Mouse (Mus musculus): Measurements from ENCODE around the gene Phyhd1. TPM values are rescaled to one million over a fixed set of nuclear protein-coding genes. Genes with fewer than 3 reads are reported as not detected.

Phyhd1 gene
- total RNA-seq (2015; ENCODE audit: low replicate concordance) (2.7 TPM in 1 of 2 replicates, not detected in the other), total RNA-seq (2017; ENCODE audit: low replicate concordance) (1.3 and 5.6 TPM in 2 replicates)

GRCm38 (mm10) chr2:30265767-30266253 is at the start of gene Phyhd1:
TSS of gene Phyhd1 (plus strand) at chr2:30266203.
- ATAC-seq (replicated peaks; ENCODE audit: low FRiP score, poor library complexity, severe bottlenecking), result no peak

DNA sequence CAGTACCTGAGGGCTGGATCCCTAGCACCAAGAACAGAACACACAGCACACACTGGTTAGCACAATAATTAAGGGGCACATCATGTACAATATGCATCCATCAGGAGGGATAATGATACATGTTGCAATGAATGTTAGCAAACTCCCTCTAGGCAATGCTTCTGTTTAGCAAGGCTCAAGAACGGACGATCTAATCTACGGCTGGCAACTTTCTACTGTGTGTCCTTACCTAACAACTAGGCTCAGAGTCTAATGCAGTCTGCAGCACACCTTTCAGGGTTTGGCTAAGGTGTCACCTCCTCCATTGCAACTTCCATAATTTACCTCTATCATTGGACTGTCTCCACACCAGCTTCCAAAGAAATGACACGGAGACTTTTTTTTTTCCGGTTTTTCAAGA is 49.7 kb upstream of the Phyhd1 start:
- no peak for ATAC-seq (replicated peaks; ENCODE audit: low FRiP score, poor library complexity, severe bottlenecking)

DNA sequence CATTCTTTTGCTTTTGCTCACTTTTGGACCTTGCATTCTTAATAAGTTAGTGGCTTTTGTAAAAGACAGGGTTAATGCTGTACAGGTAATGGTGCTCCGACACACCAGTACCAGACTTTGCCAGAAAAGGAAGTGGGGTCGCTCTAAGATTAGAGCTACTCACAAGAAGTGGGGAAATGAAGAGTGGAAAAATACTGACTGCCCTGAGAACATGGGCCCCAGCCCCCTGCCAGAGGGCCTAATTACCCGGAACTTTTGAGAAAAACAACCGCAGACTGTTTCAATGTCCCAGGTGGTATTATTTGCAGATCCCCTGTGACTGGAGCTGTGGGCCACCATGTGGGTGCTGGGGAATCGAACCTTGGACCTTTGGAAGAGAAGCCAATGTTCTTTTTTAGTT is 30.4 kb upstream of the Phyhd1 start:
- no peak for ATAC-seq (replicated peaks; ENCODE audit: low FRiP score, poor library complexity, severe bottlenecking)

- no peak for ATAC-seq (replicated peaks; ENCODE audit: low FRiP score, poor library complexity, severe bottlenecking)
Measured at GRCm38 (mm10) chr2:30236426-30237198, 29.4 kb upstream of the Phyhd1 start.

DNA sequence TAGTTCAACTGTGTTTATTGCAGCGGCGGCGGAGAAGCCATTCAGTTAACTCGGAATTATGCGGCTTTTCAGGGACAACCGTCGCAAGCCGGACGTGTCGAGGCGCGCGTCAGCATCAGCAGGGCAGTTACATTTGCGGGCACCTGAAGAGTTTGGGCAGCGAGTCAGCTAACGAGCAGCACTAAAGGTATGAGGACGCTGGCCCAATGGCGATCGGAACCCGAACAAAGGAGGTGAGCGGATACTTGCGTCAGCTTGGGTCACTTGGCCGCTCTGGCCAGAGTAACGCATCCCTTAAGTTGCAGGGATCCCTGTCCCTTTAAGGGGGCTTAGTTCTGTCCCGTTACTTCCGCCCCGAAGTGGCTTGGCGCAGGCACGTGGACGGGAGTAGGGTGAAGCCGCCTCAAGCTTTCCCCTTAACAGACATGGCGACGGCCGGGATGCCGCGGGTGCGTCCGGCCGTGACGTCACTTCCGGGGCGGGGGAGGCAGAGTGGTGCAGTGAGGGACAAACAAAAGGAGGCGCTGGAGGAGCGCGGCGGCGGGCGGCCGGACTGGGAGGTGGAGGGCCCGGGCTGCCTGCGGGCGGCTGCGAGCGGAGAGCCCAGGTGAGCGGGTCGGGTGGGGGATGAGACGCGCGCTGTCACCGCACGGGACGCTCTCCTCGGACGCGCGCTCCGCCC is 28.7 kb upstream of the Phyhd1 start, which contains the start of gene Lrrc8a:
Lrrc8a (plus strand) TSS at position 517 of the 682 bp plus-strand sequence.
- peak; percentile 87 for ATAC-seq (replicated peaks; ENCODE audit: low FRiP score, poor library complexity, severe bottlenecking)

DNA sequence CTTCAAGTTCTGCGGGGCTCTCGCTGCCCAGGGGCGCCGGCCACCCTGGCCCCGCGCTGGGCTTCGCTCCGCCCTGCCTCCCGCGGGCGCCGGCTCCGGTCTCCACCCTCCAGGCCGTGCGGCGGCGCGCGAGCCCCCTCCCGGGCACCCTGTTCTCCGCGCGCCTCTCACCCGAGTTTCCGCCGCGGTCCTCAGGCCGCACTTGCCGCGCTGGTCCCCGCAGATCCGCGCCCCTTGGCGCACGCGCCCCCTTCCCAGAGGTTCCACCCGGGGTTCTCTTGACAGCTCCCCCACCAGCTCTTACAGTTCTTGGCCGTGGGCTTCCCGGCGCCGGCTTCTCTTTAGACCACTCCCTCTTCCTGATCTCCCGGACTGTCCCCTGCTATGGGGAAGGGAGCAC is 28.1 kb upstream of the Phyhd1 start:
- no peak; the same call in 1 of the 2 replicates for ATAC-seq (replicated peaks; ENCODE audit: low FRiP score, poor library complexity, severe bottlenecking)

DNA sequence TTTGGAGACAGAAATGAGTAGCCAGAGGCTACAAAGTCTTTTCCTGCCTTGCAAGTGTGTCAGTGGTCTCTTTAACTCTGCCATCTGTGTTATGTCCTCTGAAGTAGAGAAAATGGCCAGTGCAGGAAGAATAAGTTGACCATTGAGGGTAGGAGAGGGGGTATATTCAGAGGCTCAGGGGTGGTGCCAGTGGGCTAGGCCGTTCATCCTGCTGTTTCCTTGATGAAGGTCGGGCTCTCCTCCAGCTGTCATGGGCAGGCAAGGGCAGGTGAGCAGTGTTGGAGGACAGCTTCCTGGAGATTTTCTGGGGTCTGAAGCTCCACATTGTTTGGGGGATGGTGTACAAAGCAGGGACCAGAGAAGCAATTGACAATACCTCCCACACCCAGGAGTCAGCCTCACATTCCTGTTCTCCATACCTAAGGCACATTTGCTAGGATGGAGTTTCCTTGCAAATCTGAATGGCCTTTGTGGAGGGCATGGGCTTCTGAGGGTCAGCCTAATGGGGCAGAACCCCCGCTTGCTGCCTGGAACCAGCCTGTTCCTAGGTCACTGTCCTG is 27.0 kb upstream of the Phyhd1 start:
- ATAC-seq (replicated peaks; ENCODE audit: low FRiP score, poor library complexity, severe bottlenecking), result no peak

DNA sequence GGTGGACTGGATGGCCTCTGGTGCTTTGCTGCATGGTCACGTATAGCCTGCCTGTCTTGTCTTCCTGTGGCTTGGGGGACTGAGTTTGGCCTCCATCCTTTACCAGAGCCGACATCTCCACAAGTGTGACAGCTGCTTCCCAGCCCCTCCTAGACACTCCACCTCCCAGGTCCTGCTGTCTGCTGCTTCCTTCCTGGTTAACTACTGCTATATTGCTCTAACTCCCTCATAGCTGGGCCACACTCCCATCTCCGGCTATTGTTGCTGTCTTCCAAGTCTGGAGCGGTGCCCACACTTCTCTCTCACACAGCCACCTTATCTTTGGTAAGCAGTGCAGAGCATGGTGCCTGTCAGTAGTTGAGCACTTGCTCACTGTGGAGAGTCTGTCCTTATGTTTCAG is 26.2 kb upstream of the Phyhd1 start:
- ATAC-seq (replicated peaks; ENCODE audit: low FRiP score, poor library complexity, severe bottlenecking), result peak; percentile 60

- ATAC-seq (replicated peaks; ENCODE audit: low FRiP score, poor library complexity, severe bottlenecking), result no peak
Measured at GRCm38 (mm10) chr2:30240267-30240666, 25.7 kb upstream of the Phyhd1 start, which contains the start of gene Gm28035. TSS of gene Gm28035 (plus strand) at chr2:30240567.

- no peak for ATAC-seq (replicated peaks; ENCODE audit: low FRiP score, poor library complexity, severe bottlenecking)
Measured at GRCm38 (mm10) chr2:30242509-30242908, 23.5 kb upstream of the Phyhd1 start.

DNA sequence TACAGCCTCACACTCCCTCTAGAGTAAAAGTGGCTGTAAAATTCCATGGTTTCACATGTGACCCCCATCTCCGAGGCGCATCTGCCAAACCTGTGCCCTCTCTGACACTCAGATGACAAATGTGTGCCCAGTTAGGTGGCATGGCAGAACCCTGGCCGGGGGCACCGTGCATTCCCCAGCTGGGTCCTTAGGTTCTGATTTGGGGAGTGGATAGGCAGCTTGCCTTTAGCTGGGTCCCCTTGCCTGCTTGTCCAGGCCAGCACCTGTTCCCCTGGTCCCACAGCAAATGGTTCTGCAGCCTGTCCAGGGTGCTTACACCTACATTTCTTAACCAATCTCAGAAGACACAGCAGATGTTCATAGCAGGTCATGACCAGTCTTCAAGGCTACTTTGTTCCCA is 22.6 kb upstream of the Phyhd1 start:
- no peak for ATAC-seq (replicated peaks; ENCODE audit: low FRiP score, poor library complexity, severe bottlenecking)

DNA sequence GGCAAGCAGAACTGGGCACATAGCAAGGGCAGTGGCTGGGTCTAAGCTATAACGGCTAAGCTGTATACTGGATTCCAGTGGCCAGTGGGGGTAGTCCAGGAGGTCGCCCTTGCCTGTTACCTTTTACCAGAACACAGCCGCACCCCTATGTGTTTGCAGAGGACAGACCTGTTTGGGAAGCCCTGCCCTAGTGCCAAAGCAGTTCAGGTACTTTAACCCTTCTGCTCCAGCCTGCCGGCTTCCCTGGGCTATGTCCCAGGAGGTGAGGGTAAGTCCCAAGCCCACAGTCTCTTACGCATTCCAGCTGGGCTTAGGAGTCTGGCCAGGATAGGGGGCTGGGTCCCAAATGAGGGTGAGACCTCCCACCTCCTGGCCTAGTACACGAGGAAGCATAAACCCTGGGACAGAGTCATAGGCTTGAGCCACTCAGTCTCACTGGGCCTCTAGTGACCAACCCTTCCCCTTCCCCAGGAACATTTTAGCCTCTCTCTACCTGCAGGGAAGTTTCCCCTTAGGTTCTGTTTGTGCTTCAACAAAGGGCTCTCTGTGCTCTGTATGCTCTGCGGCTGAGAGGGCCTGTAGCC is 21.3 kb upstream of the Phyhd1 start:
- no peak for ATAC-seq (replicated peaks; ENCODE audit: low FRiP score, poor library complexity, severe bottlenecking)

DNA sequence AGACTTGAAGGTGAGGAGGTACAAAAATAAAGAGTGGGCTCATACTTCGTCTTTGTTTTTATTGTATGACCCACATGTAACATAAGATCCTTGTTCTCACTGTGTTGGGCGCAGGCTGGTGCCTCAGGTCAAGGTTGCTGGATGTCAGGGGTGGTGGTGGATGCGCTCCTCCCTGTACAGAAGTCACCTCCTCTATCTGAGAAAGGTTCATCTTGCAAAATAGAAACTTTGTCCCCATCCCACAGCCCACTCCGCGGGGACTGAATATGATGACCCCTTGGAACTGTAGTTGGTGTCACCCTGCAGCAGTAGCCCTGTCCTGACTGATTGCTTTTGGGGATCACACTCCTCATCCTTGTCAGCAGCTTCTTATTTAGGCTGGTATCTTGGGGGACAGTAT is 19.0 kb upstream of the Phyhd1 start:
- ATAC-seq (replicated peaks; ENCODE audit: low FRiP score, poor library complexity, severe bottlenecking), result no peak

GRCm38 (mm10) chr2:30247681-30248080 is 18.3 kb upstream of the Phyhd1 start:
- ATAC-seq (replicated peaks; ENCODE audit: low FRiP score, poor library complexity, severe bottlenecking), result no peak

DNA sequence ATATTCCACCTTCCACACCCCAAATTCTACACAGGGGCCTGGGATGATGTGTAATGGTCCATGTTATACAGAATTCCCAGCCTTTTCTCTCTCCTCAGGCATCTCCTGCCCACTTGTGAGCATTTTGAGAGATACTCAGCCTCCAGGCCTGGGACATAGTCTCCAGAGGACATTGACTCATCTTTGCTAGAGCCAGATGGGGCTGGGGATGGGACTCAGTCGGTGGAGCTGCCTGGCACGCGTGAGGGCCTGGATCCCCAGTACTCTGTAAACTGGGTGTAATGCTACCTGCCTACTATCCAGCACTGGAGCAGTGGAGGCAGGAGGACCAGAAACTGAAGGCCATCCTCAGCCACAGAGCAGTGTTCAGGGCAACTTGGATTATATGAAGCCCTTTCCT is 16.8 kb upstream of the Phyhd1 start:
- no peak for ATAC-seq (replicated peaks; ENCODE audit: low FRiP score, poor library complexity, severe bottlenecking)

GRCm38 (mm10) chr2:30250166-30251128 is 15.6 kb upstream of the Phyhd1 start:
- no peak for ATAC-seq (replicated peaks; ENCODE audit: low FRiP score, poor library complexity, severe bottlenecking)

DNA sequence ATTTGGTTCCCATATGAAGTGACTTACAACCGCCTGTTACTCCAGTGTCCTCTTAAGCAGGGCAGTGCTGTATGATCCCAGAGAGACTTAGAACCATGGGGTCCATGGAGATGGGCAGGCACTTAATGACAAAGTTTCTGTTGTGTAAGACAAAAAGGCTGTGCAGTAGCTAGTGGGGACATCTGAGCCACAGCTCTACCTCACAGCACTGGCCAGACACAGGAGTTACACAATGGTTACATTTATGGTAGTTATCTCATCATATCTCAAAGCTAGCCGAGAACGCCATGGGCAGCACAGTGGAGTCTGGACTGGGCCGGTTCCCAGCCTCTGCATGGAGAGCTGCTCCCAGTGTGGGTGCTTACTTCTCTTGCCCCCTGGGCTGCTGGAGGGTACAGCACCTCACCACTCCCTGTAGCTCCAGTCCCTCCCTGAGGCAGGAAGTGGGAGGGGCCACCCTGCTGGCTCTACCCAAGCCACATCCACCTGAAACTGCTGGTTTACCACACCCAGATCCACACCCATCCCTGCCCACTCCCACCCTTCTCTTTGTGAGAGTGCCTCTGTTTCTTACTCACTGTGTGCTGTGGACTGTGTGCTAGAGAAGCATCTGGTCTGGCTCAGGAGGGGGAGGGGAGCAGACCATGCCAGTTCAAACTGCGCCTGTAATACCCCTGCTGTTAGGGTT is 14.4 kb upstream of the Phyhd1 start:
- ATAC-seq (replicated peaks; ENCODE audit: low FRiP score, poor library complexity, severe bottlenecking), result peak; percentile 35

DNA sequence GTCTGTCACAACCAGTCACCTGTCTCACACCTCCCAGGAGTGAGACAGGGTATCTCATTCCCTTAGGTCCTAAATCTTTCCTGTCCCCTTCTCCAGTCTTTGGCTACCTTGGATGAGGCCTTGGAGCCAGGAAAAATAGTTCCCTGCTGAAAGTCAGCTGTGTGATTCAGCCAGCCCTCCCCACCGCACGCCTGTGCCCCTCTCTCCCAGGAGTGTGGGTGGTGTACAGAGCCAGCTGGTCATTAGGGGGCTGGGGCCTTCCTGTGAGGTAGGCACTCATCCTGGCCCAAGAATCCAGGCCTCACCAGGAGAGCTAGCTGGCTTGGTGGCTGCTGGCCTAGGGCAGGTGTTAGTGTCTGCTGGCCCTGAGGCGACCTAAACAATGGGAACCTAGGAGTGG is 13.5 kb upstream of the Phyhd1 start:
- no peak for ATAC-seq (replicated peaks; ENCODE audit: low FRiP score, poor library complexity, severe bottlenecking)

DNA sequence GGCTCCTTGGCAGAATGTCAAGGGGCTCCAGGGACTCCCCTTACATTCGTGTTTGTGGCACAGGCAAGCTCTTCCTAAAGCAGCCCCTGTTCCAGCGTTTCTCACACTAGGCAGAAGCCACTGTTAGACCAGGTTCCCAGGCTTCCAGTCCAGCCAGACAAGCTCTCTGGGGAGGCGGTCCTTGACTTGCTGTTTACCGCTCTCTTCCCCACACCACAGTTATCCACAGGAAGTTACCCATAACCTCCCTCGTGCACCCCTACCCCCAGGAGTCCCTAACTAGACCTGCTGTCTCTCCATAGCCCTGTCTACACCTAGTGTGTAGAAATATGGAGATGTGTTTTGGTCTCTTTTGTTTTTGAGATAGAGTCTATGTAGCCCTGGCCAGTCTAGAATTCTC is 12.2 kb upstream of the Phyhd1 start:
- no peak for ATAC-seq (replicated peaks; ENCODE audit: low FRiP score, poor library complexity, severe bottlenecking)

All from erythroblast, adult 5-6 weeks (primary cell).